Mouse (Mus musculus): Measurements from ENCODE around the gene Tmc5.
A peak's percentile ranks its signal among the peaks of the same experiment; 100 is the strongest.

Gene Tmc5

DNA sequence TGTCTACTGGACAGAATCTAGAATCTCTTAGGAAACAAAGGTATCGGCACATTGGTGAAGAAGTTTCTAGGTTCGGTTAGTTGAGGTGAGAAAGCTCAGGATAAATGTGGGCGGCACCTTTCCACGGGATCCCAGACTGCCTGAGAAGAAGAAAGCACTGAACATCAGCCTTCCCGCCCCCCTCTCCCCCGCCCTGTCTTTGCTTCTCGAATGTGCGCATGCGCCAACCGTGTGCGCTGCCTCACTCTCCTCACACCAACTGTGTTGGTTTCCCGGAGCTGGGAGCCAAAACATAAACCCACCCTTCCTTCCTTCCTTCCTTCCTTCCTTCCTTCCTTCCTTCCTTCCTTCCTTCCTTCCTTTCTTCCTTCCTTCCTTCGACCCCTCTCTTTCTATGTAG is 13.6 kb downstream of the Tmc5 start:
- no peak for DNase-seq (ENCODE audit: low spot score in 2 of 2)

DNA sequence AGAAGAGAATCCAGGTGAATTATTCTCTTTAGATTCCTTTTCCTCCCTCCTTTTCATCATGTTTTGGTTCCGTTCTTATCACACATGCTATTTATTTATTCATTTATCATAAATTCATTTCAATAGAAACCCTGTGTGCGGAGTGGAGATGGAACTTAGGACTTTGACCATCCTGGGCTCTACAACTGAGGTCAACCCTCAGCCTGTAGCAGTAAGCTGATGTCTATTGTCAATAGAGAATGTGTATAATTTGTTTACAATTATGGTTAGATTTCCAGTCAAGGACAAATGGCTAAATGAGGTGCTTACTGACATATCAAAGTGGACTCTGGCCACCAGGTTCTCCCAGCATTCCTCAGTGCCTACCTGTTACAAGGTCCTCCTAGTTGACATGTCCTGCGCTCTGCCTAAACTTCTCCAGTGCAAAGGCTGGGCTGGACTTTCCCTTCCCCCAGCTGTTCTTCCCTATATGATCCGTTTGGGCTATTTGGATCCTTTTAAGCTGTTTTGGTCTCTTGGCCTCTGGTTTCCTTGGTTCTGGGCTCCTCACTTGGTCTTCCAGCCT is 14.2 kb downstream of the Tmc5 start:
- no peak for DNase-seq (ENCODE audit: low spot score in 2 of 2)

DNA sequence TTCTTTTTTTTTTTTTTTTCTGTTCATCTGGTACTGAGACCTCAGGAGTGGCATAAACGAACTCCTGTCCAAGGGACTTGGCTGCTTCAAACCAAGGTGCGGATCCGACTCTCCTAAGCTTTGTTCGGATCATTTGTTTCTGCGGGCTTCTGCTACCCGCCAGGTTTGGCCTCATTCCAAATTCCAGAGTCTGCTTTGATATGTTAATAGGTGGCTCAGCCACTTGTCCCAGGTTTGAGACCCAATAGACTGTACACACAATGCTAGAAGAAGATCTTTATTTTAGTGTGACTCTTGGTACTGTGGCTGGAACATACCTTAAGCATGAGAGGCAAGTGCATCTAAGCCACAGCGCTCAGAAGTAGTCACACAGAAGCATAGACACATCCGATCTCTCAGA is 14.8 kb downstream of the Tmc5 start:
- DNase-seq (ENCODE audit: low spot score in 2 of 2) = no peak

DNA sequence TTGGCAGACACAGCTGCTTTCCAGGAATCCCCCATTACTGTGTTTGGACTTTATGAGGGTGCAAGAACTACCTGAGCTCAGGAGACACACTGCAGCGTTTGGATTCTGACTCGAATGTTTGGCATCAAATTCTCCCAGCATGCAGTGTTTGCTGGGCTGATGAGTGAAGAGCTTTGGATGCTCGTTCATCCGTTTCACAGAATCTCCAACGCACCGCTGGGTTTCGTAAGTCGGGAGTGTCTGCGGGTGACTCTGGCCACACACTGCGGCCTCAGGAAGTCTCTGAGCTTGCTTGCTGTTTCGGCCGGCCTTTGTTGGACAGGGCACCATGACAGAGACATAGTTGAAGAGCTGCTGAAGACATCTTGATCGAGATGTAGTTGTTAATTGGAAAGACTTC is 17.0 kb downstream of the Tmc5 start:
- no peak for DNase-seq (ENCODE audit: low spot score in 2 of 2)

DNA sequence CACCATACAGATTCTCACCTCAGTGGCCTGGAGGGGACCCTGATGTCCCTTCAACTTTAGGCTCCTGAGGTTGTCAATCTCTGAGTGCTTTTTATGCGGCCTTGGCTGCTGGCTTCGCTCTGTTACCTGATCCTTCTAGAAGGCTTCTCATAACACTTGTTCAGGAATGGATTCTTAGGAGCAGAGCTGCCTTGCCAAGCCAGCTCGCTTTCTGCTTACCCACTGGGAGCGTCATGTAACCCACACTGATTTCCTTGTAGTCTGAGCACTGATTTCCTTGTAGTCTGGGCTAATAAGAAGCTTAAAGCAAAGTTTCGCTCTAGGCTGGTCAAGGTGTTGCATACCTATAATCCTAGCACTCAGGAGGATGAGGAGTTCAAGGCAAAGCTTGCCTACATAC is 21.0 kb downstream of the Tmc5 start:
- DNase-seq (ENCODE audit: low spot score in 2 of 2) = no peak

DNA sequence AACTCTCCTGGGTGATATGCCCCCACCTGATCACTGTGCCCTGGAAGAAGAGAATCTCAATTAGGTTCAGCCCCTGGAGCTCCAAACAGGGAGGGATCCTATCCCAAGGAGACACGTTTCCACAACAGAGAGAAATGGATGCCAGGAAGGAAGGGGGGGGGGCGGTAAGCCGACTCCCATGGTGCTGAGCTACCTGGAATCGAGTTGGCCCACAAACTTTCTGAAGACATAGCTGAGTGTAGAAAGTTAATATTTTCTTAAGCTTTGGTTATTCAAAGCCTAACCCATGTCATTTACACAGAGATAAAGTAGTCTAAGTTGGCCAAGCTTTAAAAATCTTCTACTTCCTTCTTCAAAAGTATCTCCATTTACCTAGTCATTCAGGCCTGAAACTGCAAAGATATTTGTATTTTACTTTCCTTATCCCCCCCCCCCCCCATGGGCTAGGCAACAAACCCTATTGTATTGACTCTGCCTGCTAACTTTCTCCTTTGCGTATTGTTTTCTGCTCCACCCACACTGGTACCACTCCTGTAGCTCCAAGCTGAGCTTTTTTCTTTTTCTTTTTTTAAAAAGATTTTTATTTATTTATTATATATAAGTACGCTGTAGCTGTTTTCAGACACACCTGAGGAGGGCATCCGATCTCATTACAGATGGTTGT is 23.3 kb downstream of the Tmc5 start:
- DNase-seq (ENCODE audit: low spot score in 2 of 2) = no peak

DNA sequence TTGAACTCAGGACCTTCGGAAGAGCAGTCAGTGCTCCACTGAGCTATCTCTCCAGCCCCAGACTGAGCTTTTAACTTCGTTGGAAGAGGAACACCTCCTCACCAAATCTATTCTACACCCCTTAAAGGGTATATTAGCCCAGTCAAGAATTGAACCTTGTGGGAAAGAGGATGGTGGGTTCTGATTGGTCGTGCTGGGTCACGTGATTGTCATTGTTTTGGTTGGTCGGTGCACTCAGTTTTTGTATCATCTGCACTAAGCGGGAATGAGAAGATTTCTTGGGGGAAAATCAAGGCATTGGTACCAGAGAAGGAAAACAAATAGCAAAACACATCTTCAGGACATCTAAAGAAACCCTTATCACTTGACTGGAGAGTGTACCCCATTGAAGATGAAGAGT is 24.0 kb downstream of the Tmc5 start:
- DNase-seq (ENCODE audit: low spot score in 2 of 2) = no peak

DNA sequence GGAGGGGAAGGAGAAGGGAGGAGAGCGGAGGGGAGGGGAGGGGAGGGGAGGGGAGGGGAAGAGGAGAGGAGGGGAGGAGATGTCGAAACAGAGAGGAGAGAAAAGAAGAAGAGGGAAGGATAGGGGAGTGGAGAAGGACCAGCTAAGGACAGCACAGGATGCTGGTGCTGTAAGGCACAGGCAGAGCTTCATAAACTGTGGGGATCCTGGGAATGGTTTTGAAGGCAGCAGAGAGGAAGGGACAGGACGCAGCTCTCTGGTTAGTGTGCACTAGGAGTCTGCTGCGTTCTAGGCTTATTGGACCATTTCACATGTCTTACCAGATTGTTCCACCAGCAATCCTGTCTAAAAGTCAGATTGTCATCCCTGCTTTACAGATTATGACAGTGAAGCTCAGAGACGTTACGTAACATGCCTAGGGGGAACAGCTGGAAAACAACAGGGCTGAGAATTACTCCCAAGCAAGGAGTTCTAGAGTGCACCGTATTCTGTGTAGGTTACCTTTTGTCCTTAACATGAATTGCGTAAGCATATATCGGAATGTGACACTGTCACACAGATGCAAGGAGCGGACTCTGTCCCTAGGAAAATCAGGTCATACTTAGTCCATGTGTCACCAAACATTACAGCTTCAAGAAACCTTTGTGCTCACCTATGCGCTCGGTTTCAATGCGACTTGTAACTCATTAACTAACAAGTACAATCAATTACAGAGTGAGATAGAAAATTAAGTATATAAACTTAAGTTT is 30.6 kb downstream of the Tmc5 start:
- no peak for DNase-seq (ENCODE audit: low spot score in 2 of 2)

DNA sequence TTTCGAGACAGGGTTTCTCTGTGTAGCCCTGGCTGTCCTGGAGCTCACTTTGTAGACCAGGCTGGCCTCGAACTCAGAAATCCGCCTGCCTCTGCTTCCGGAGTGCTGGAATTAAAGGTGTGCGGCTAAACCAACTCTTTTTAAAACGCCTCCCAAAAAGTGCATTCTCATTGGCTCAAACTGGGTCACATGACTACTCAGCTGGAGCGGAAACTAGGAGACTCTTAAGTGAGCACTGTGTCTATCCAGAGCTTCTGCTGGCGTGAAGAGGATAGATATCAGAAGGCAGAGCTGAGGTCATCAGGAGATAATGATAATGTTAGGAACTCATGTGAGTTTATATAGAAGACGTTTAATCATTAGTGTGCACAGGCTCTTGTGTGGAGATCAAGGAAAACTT is 36.0 kb downstream of the Tmc5 start:
- DNase-seq (ENCODE audit: low spot score in 2 of 2) = no peak

DNA sequence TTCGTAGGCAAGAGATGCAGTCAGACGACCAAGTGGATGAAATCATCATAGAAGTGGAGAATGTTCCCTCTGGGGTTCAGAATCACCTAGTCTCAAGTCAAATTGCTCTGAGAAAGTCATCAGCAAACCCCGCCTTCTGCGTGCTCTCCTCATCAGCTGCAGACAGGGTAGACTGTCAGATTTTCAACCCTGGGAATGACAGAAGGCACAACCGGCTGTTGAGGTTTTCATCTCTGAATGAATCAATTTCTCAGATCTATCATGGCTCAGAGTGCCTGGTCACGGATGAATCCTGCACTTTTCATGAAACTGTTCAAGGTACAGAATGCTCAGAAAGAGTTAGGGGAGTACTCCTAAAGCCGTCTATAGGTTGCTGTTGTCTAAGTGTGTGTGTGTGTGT is 36.9 kb downstream of the Tmc5 start:
- DNase-seq (ENCODE audit: low spot score in 2 of 2) = no peak

DNA sequence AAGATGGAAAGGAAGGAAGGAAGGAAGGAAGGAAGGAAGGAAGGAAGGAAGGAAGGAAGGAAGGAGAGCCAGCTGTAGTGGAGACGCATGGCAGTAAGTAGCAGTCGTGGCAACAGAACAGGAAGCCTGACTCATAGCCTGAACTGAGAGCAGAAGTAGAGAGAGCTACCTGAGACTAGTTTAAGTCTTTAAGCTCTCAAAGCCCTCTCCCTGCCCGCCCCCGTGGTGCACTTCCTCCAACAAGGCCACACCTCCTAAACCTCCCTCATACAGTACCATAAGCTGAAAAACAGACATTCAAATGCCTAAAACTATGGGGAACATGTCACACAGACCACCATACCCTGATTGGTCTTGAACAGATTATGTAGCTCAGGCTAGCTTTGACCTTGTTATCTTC is 40.4 kb downstream of the Tmc5 start:
- no peak for DNase-seq (ENCODE audit: low spot score in 2 of 2)

DNA sequence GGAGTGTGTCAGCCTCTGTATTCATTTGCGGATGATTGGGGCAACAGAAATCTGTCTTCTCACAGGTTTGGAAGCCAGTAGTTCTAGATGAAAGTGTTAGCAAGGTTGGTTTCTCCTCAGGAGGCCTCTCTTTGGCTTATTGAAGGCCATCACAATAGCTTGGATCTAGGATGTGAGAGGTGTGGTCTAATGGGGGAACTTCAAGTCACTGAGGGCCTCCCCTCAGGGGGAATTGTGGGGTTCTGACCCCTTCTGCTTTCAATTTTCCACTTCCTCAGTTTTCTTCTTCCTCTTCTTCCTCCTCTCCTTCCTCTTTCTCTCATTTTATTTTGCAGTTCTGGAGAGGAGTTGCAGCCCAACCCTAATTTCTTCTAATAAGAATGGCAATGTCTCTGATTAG is 49.1 kb downstream of the Tmc5 start:
- DNase-seq (ENCODE audit: low spot score in 2 of 2) = no peak

DNA sequence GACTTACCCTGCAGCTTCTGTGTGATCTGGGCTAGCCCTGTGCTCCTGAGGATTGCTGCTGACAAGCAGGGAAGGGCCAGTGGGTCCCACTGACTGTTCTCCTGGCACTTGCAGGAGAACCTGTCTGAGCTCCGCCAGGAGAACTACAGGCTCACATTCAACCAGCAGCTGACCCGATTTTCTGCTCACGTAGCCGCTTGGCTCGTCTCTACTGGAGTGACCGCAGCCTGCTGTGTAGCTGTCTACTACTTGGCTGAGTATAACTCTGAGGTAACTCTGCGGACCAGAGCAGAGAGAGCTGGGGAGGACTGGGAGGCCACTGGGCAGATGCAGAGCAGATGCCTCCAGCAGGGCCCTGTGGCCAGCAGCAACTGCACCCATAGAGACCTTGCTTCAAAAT is 52.2 kb downstream of the Tmc5 start:
- DNase-seq (ENCODE audit: low spot score in 2 of 2) = peak in 1 of 2 experiments; percentile 11

DNA sequence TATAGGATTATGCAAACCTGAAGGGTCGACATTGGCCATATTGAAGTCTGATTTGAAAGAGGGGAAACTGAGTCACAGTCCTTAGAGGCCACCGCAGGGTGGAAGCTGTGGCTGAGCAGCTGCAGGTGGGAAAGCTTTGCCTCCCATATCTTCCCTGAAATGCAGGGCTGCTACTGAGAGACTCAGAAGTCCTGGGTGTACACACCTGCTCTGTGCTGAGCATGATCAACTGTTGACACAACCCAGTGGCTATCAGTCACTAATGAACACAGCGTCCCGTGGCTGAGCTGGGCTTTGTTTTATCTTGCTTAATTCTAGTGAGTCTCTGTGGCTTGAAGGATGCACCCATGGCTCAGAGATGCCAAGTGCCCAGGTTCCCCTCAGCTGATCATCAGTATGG is 53.0 kb downstream of the Tmc5 start:
- DNase-seq (ENCODE audit: low spot score in 2 of 2) = no peak

DNA sequence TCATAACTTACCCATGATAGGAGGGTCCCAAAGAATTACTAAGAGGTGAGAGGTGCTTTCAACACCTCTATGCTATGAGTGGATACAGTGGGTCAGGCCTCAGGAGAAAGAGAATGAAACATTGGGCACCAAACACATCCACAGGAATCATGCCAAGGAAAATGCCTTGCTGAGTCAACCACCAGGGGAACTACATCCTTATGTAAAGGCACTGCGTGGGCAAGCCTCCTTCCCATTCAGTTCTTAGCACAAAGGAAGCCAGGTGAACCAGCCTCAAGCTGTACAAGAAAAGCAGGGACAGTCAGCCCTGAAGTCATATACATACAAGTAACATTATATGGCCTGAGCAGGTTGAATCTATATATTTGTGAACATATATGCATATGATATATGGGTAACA is 53.8 kb downstream of the Tmc5 start:
- peak; percentile 14 to 40 for DNase-seq (ENCODE audit: low spot score in 2 of 2)

DNA sequence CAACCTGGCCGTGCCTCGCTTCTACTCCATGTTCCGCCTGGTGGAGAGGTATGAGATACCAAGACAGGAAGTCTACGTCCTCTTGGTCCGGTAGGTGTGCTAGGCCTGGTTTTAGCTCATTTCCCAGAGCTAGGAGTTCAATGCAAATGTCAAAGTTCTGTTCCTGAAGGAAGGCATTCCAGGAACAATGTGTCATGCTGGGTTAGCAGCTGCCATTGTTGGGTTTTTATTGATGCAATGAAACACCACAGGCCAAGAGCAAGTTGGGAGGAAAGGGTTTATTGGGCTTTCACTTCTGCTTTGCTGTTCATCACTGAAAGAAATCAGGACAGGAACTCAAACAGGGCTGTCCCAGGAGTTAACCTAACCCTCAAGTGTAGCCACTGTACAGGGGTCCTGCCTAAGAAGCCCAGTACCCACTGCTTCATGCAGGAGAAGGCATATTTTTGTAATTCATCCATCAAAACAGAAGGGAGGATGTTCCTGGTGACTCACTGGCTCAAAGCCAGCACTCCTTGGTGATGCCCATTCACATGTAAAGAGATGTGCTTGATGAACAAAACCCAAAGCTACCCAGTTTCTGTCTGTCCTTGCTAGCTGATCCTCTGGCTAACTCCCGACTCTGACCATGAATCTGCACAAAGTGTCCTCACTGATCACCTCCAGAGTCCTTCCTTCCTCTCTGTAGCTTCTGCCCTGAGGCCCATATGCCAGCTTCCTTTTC is 55.6 kb downstream of the Tmc5 start:
- DNase-seq (ENCODE audit: low spot score in 2 of 2) = no peak

DNA sequence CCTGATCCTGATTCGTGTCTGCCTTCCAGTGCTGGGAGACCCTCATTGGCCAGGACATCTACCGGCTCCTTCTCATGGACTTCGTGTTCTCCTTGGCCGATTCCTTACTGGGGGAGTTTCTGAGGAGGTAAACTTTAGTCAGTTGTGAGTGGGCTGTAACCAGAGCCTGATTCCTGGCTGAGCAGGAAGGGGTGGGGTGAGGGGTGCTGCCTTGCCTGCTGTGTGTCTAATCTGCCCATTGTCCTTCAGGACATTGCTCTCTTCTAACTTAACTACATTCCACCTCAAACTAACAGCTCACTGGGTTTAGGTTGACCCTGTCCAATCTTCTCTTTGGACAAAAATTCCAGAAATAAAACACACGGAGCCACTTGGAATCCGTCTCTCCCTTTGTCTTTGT is 59.6 kb downstream of the Tmc5 start:
- DNase-seq (ENCODE audit: low spot score in 2 of 2) = no peak

DNA sequence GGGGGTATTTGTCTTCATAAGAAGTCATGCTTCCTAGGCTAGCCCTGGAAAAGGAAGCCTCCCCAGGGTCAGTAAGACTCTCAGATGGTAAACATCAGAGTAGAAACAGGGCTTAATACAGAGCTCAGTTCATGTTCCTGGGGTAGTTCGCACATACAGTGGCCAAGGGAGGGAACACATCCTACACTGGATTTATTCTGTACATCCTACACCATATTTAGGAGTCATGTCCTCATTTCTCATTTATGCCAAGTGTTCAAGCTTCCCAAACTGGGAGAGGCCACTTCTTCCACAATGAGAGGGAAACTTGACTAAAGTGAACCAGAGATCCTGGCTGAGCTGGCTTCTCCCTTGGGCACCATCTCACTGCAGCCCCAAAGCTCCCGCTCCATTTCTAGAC is 70.7 kb downstream of the Tmc5 start:
- no peak for DNase-seq (ENCODE audit: low spot score in 2 of 2)

DNA sequence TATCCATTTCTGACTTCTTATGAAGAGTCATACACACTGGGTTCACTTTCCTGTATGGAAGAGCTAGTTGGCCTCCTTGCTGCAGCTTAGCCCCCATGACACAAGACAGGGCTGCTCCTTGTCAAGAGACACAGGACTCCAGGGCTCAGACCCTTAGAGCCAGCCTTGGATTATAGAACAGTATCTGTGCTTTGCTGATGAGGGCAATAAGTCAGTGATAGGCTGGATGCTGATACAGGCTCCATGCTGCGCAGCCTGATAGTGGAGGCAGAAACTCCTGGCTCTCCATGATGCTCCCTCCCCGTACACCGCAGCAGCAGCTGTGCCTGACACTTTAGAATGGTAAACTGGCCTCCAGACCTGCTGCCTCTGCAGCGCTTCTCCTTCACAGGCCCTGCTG is 73.0 kb downstream of the Tmc5 start:
- no peak for DNase-seq (ENCODE audit: low spot score in 2 of 2)

DNA sequence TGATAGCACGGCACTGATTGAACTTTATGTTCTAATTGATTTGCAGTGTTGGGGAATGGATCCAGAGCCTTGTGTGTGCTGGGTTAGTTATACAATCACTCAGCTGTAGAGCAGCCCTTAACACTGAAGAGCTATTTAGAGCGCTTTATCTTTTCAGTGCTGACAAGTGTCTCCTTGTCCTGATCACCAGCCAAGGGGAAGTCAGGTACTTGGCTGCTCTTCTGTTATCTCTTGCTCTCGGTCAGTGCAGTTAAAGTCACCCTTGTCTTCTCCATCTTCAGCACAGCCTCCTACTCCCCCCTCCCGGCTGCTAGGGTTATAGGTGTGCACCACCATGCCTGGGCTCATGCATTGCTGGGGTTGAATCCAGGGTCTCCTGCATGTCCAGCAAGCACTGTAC is 79.7 kb downstream of the Tmc5 start:
- DNase-seq (ENCODE audit: low spot score in 2 of 2) = no peak

DNA sequence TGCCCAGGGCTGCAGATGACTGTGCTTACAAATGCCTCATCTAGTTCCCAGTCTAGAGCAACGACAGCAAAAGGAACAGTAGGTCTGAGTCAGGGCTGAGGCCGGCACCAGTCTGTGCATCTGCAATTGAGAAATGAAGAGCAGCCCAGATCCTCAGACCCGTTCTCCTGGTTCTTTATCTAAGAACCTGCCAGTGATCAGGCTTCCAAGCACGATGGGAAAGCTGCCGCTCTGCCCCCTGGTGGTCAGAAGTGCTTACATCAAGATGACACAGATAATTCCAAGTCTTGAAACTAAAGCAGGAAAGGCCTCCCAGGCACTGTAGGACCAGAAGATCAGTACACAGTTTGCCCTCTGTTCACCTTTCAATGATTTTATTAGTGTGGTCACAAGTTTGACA is 91.1 kb downstream of the Tmc5 start:
- DNase-seq (ENCODE audit: low spot score in 2 of 2) = peak; percentile 76 to 77

DNA sequence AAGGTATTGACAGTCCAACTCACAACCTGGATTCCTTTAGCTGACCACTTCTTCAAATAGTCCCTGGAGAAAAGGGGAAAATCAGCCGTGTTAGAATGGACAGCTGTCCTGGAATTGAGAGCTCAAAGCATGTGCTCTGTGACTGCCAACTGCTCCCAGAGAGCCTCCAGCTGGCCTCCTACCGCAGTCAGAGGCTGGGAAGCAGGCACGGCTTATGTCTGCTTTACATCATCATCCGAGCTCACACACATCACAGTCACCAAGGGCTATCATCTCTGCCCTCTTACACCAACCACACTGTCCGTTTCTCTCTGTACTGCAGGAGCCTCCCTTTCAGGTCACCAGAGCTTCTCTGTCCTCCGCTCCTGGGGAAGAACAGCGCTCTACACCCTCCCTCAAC is 92.0 kb downstream of the Tmc5 start:
- no peak for DNase-seq (ENCODE audit: low spot score in 2 of 2)

DNA sequence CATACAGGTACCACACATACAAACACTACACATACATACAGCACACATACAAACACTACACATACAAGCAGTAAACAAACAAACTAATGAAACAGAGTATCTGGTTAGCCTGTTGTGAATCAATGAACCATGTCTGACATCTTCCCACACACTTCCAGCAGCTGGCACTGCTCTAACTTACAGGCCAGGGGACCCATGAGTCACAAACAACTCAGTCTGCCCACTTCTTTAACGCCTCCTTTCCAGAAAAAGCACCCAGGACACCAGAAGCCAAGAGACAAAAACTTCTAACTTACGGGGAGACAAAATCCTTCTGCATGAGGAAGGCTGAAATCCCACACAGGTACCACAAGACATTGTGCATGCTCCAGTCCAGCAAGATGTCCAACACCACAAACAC is 94.2 kb downstream of the Tmc5 start:
- no peak for DNase-seq (ENCODE audit: low spot score in 2 of 2)
